17 mouse cellular contexts compared by ENCODE assay signal in genomic region chr15:101132761-101133160, GRCm38 (mm10). TPM values are rescaled to one million over a fixed set of nuclear protein-coding genes. Genes with fewer than 3 reads are reported as not detected.
A peak's percentile ranks its signal among the peaks of the same experiment; 100 is the strongest.
DNase-seq lines count a peak whose midpoint lies in the region; ATAC-seq and TF ChIP-seq lines count a peak whose summit lies in the region.
"Had no signal": no experiment of that assay in that cellular context is flagged by ENCODE, and none has a peak within 500 bp of the region (broad histone marks: within the 10 kb centered on the region; RNA-seq: fewer than 3 reads in every experiment).

No protein-coding gene starts in this region.

- H3K4me1 ChIP-seq in heart, embryonic 10.5 days = peaks cover 75% of the 10 kb centered on the region
- H3K4me1 ChIP-seq in kidney, postnatal 0 days (replicated peaks; ENCODE audit: insufficient read depth, low read length) = peaks cover 47% of the 10 kb centered on the region
- H3K4me1 ChIP-seq in cortical plate, adult 2 months (ENCODE audit: control insufficient read depth, insufficient read depth, low read length) = no peaks in the 10 kb centered on the region
- peaks cover 29% of the 10 kb centered on the region for H3K4me1 ChIP-seq in limb, embryonic 11.5 days (ENCODE audit: control insufficient read depth, insufficient read depth, low read length)

- 0 out of 2 replicates have a peak, but pooled peaks cover 4% of the 10 kb centered on the region for H3K36me3 ChIP-seq in heart, embryonic 10.5 days
- 0 out of 2 replicates have a peak, but pooled peaks cover 3% of the 10 kb centered on the region for H3K36me3 ChIP-seq in kidney, postnatal 0 days (ENCODE audit: insufficient read depth, low read length)
- no peaks in the 10 kb centered on the region for H3K36me3 ChIP-seq in limb, embryonic 11.5 days (ENCODE audit: control insufficient read depth, insufficient read depth, low read length)
- H3K36me3 ChIP-seq: liver, embryonic 12.5 days; neural tube, embryonic 12.5 days had no signal

- no peak for ATAC-seq in kidney, postnatal 0 days (replicated peaks; ENCODE audit: low FRiP score, low read depth)
- ATAC-seq in limb, embryonic 11.5 days (ENCODE audit: insufficient number of reproducible peaks, low FRiP score, low TSS enrichment, low read depth) = no peak
- ATAC-seq: liver, embryonic 12.5 days had no signal

- no peak for TF ChIP-seq CTCF in kidney, postnatal 0 days (IDR thresholded peaks at IDR 0.05; ENCODE audit: low read depth)
- no peak for TF ChIP-seq CTCF in cortical plate, adult 2 months (IDR thresholded peaks at IDR 0.05; ENCODE audit: extremely low read depth, insufficient read depth, low read length)

- no peak overlapping the region for H3K9ac ChIP-seq in kidney, postnatal 0 days (ENCODE audit: low read depth, low read length)
- no peak overlapping the region for H3K9ac ChIP-seq in limb, embryonic 11.5 days (ENCODE audit: low read length)
- H3K9ac ChIP-seq: liver, embryonic 12.5 days; neural tube, embryonic 12.5 days had no signal

- no peak overlapping the region for H3K4me2 ChIP-seq in kidney, postnatal 0 days (ENCODE audit: low read length)
- no peak overlapping the region for H3K4me2 ChIP-seq in limb, embryonic 11.5 days (ENCODE audit: low read depth, severe bottlenecking)
- H3K4me2 ChIP-seq: liver, embryonic 12.5 days; midbrain, embryonic 11.5 days; neural tube, embryonic 12.5 days had no signal

- H3K4me3 ChIP-seq in heart, embryonic 10.5 days = no peak overlapping the region
- H3K4me3 ChIP-seq in kidney, postnatal 0 days (replicated peaks; ENCODE audit: low read depth, low read length) = no peak overlapping the region
- no peak overlapping the region for H3K4me3 ChIP-seq in cortical plate, adult 2 months (ENCODE audit: insufficient read depth, low read length)
- H3K4me3 ChIP-seq in limb, embryonic 11.5 days (ENCODE audit: low read depth, low read length) = no peak overlapping the region
- H3K4me3 ChIP-seq: erythroblast, embryonic 14.5 days; liver, embryonic 12.5 days; neural tube, embryonic 12.5 days had no signal

- 57% methylated on average over 6 of the region's 6 CpGs for WGBS in heart, embryonic 10.5 days
- 69% methylated on average over 6 of the region's 6 CpGs for WGBS in kidney, postnatal 0 days
- WGBS in limb, embryonic 11.5 days = 79% methylated on average over 6 of the region's 6 CpGs

- no peak for TF ChIP-seq POLR2A in cortical plate, adult 2 months (IDR thresholded peaks at IDR 0.05; ENCODE audit: extremely low read depth, insufficient read depth, low read length)

- peak overlapping the region; percentile 59 for H3K27ac ChIP-seq in heart, embryonic 10.5 days
- H3K27ac ChIP-seq in kidney, postnatal 0 days = 0 out of 2 replicates have a peak overlapping the region, but pooled peaks have one; percentile 50
- H3K27ac ChIP-seq in cortical plate, adult 2 months (ENCODE audit: insufficient read depth, low read length) = peak overlapping the region; percentile 38
- H3K27ac ChIP-seq in limb, embryonic 11.5 days (replicated peaks; ENCODE audit: low read depth, low read length) = 0 out of 2 replicates have a peak overlapping the region, but pooled peaks have one; percentile 12
- H3K27ac ChIP-seq: liver, embryonic 12.5 days; neural tube, embryonic 12.5 days had no signal

- DNase-seq in heart, embryonic 10.5 days (ENCODE audit: low spot score) = no peak
- no peak for DNase-seq in heart, adult 8-10 months (ENCODE audit: low spot score)
- no peak for DNase-seq in kidney, postnatal 0 days (ENCODE audit: low spot score)
- no peak for DNase-seq in kidney, postnatal 14 days
- no peak for DNase-seq in limb, embryonic 11.5 days (ENCODE audit: low spot score)
- DNase-seq in cerebellum, adult 18-20 months = no peak
- no peak for DNase-seq in layer of hippocampus, postnatal 36 days
- DNase-seq: B cell, adult 2 months; cerebellum, postnatal 36 days had no signal

- peaks cover 64% of the 10 kb centered on the region for H3K27me3 ChIP-seq in heart, embryonic 10.5 days (ENCODE audit: insufficient read depth, poor library complexity, severe bottlenecking)
- H3K27me3 ChIP-seq in kidney, postnatal 0 days (ENCODE audit: insufficient read depth, low read length) = no peaks in the 10 kb centered on the region
- peaks cover 21% of the 10 kb centered on the region; the same call in 1 of the 2 replicates for H3K27me3 ChIP-seq in limb, embryonic 11.5 days (ENCODE audit: control insufficient read depth, insufficient read depth, low read length)

- no peaks in the 10 kb centered on the region for H3K9me3 ChIP-seq in heart, embryonic 10.5 days
- H3K9me3 ChIP-seq in kidney, postnatal 0 days (replicated peaks; ENCODE audit: low read length) = no peaks in the 10 kb centered on the region
- 0 out of 2 replicates have a peak, but pooled peaks cover 4% of the 10 kb centered on the region for H3K9me3 ChIP-seq in limb, embryonic 11.5 days (ENCODE audit: control insufficient read depth, low read length)
- H3K9me3 ChIP-seq: liver, embryonic 12.5 days; neural tube, embryonic 12.5 days had no signal

RNA-seq across cellular contexts. Expression of gene Acvrl1, which starts 4.4 kb away (rescaled TPM):
- polyA plus RNA-seq in heart, embryonic 10.5 days (2016; fragmentation: Nextera tagmentation; extraction: Ambion mirVana) = 2.7 and 5.2 TPM in 2 replicates
- 10 to 100 TPM; 19.8 to 30.3 (median 23.0) TPM for total RNA-seq in heart, adult 8-10 months (2022)
- polyA plus RNA-seq in kidney, postnatal 0 days (2015; fragmentation: Nextera tagmentation; extraction: Ambion mirVana) = 16.9 and 17.8 TPM in 2 replicates
- polyA plus RNA-seq in cortical plate, adult 2 months (2012; rRNA removed) = 20.9 and 24.7 TPM in 2 replicates
- 3.8 and 5.0 TPM in 2 replicates for polyA plus RNA-seq in limb, embryonic 11.5 days (2014; fragmentation: Nextera tagmentation; extraction: Ambion mirVana)
- total RNA-seq in layer of hippocampus, postnatal 36 days (2021) = 1 to 10 TPM; 7.5 to 8.9 TPM
- polyA plus RNA-seq: erythroblast, embryonic 14.5 days had no signal

RNA-seq across cellular contexts. Expression of gene Ankrd33, which starts 17.2 kb away (rescaled TPM):
- not detected in 2 replicates for polyA plus RNA-seq in heart, embryonic 10.5 days (2016; fragmentation: Nextera tagmentation; extraction: Ambion mirVana)
- not detected for total RNA-seq in heart, adult 8-10 months (2022)
- not detected in 2 replicates for polyA plus RNA-seq in kidney, postnatal 0 days (2015; fragmentation: Nextera tagmentation; extraction: Ambion mirVana)
- not detected in 2 replicates for polyA plus RNA-seq in cortical plate, adult 2 months (2012; rRNA removed)
- not detected in 2 replicates for polyA plus RNA-seq in limb, embryonic 11.5 days (2014; fragmentation: Nextera tagmentation; extraction: Ambion mirVana)
- total RNA-seq in layer of hippocampus, postnatal 36 days (2021) = not detected
- total RNA-seq: layer of hippocampus, postnatal 14 days; MEL had no signal
- polyA plus RNA-seq: erythroblast, embryonic 14.5 days; liver, embryonic 12.5 days; midbrain, embryonic 11.5 days; neural tube, embryonic 12.5 days; testis, adult 2 months had no signal

RNA-seq across cellular contexts. Expression of gene Acvr1b, which starts 41.1 kb away (rescaled TPM):
- 5.4 and 5.6 TPM in 2 replicates for polyA plus RNA-seq in heart, embryonic 10.5 days (2016; fragmentation: Nextera tagmentation; extraction: Ambion mirVana)
- total RNA-seq in heart, adult 8-10 months (2022) = 10 to 100 TPM; 12.1 to 14.7 (median 13.9) TPM
- polyA plus RNA-seq in kidney, postnatal 0 days (2015; fragmentation: Nextera tagmentation; extraction: Ambion mirVana) = 5.8 and 6.4 TPM in 2 replicates
- 70.5 and 73.9 TPM in 2 replicates for polyA plus RNA-seq in cortical plate, adult 2 months (2012; rRNA removed)
- 8.0 and 9.4 TPM in 2 replicates for polyA plus RNA-seq in limb, embryonic 11.5 days (2014; fragmentation: Nextera tagmentation; extraction: Ambion mirVana)
- 10 to 100 TPM; 85.2 to 88.5 TPM for total RNA-seq in layer of hippocampus, postnatal 36 days (2021)

RNA-seq across cellular contexts. Expression of gene Fignl2, which starts 54.4 kb away (rescaled TPM):
- 0.28 and 0.60 TPM in 2 replicates for polyA plus RNA-seq in heart, embryonic 10.5 days (2016; fragmentation: Nextera tagmentation; extraction: Ambion mirVana)
- 1 to 10 TPM in 3 of 4 experiments, under 1 TPM in 1; 0.84 to 1.5 (median 1.2) TPM for total RNA-seq in heart, adult 8-10 months (2022)
- polyA plus RNA-seq in kidney, postnatal 0 days (2015; fragmentation: Nextera tagmentation; extraction: Ambion mirVana) = 0.38 and 0.47 TPM in 2 replicates
- 0.77 and 0.87 TPM in 2 replicates for polyA plus RNA-seq in cortical plate, adult 2 months (2012; rRNA removed)
- polyA plus RNA-seq in limb, embryonic 11.5 days (2014; fragmentation: Nextera tagmentation; extraction: Ambion mirVana) = 1.3 and 1.5 TPM in 2 replicates
- 1 to 10 TPM; 1.1 to 1.2 TPM for total RNA-seq in layer of hippocampus, postnatal 36 days (2021)
- total RNA-seq: MEL had no signal
- polyA plus RNA-seq: erythroblast, embryonic 14.5 days had no signal
